Mouse (Mus musculus) embryonic fibroblast, embryonic 13.5 days (primary cell): ENCODE results near the gene Ncbp3.

ENCODE experiments used
- CTCF ChIP-seq: IDR thresholded peaks from 2 replicates; pipeline ENCODE4 v1.5.1; 2011; ENCODE audit warnings: mild to moderate bottlenecking, control low read depth, low read length, moderate library complexity, borderline replicate concordance; ENCODE audit not compliant: insufficient read depth
- POLR2A ChIP-seq: IDR thresholded peaks from 2 replicates; pipeline ENCODE4 v1.6.1; 2011; ENCODE audit warnings: low read depth, mild to moderate bottlenecking, control low read depth, low read length, moderate library complexity

GRCm38 (mm10) chr11:73134222-73134621 lies 86.6 kb downstream of the Ncbp3 start:
- TF ChIP-seq CTCF = no peak
- no peak for TF ChIP-seq POLR2A
